ENCODE assay signal across 20 mouse cellular contexts in genomic region chr3:107619911-107620310, GRCm38 (mm10). TPM values are rescaled to one million over a fixed set of nuclear protein-coding genes. Genes with fewer than 3 reads are reported as not detected.
DNase-seq lines count a peak whose midpoint lies in the region; TF ChIP-seq lines count a peak whose summit lies in the region.
"Had no signal": no experiment of that assay in that cellular context is flagged by ENCODE, and none has a peak within 500 bp of the region (broad histone marks: within the 10 kb centered on the region; RNA-seq: fewer than 3 reads in every experiment).

No protein-coding gene starts in this region.

- H3K27me3 ChIP-seq in kidney, adult 2 months (replicated peaks; ENCODE audit: control insufficient read depth, insufficient read depth, low read length): no peaks in the 10 kb centered on the region
- H3K27me3 ChIP-seq: embryonic facial prominence, embryonic 13.5 days; forebrain, embryonic 12.5 days; heart, embryonic 13.5 days; intestine, embryonic 15.5 days had no signal

- no peak overlapping the region for H3K4me3 ChIP-seq in kidney, adult 2 months (ENCODE audit: insufficient read depth, low read depth, low read length)
- H3K4me3 ChIP-seq: embryonic facial prominence, embryonic 13.5 days; forebrain, embryonic 12.5 days; heart, adult 2 months; heart, embryonic 13.5 days; hindbrain, embryonic 10.5 days; intestine, embryonic 15.5 days had no signal

- H3K4me1 ChIP-seq in kidney, adult 2 months (ENCODE audit: control insufficient read depth, insufficient read depth, low read length): no peaks in the 10 kb centered on the region
- H3K4me1 ChIP-seq: embryonic facial prominence, embryonic 13.5 days; forebrain, embryonic 12.5 days; heart, embryonic 13.5 days; hindbrain, embryonic 10.5 days; intestine, embryonic 15.5 days had no signal

- WGBS in kidney, adult 2 months: 82% methylated on average over 6 of the region's 6 CpGs

- peaks cover 20% of the 10 kb centered on the region for H3K36me3 ChIP-seq in kidney, adult 2 months (ENCODE audit: control insufficient read depth, insufficient read depth, low read length)

- no peak overlapping the region for H3K27ac ChIP-seq in kidney, adult 2 months (ENCODE audit: insufficient read depth, low read depth, low read length)
- H3K27ac ChIP-seq: embryonic facial prominence, embryonic 13.5 days; forebrain, embryonic 12.5 days; heart, adult 2 months; heart, embryonic 13.5 days; hindbrain, embryonic 10.5 days; hindbrain, embryonic 14.5 days; intestine, embryonic 15.5 days had no signal

- no peak for TF ChIP-seq CTCF in kidney, adult 2 months (conservative IDR thresholded peaks at IDR 0.05; ENCODE audit: insufficient read depth, insufficient read length, low read depth, low read length)

- DNase-seq in cerebellum, postnatal 25 days: peak; percentile 1 to 2
- no peak for DNase-seq in cerebellum, adult 9-10 months
- DNase-seq in kidney, adult 18-20 months: peak; percentile 1
- DNase-seq in kidney, adult 2 months: no peak
- peak; percentile 13 for DNase-seq in urinary bladder, adult 2 months (ENCODE audit: low spot score)
- DNase-seq in urinary bladder, postnatal 25 days (ENCODE audit: low spot score): no peak
- DNase-seq: adrenal gland, postnatal 25 days; cerebellum, adult 8-10 months; cerebellum, postnatal 36 days; gastrocnemius, postnatal 10 days had no signal

- TF ChIP-seq POLR2A in kidney, adult 2 months (IDR thresholded peaks at IDR 0.05; ENCODE audit: low read depth, low read length): no peak

RNA-seq across cellular contexts. Expression of gene Gm10961, which starts 11.2 kb away (rescaled TPM):
- polyA plus RNA-seq in kidney, adult 2 months (2012; rRNA removed): not detected in 2 replicates
- not detected in 2 replicates for polyA plus RNA-seq in urinary bladder, adult 2 months (2012; rRNA removed)
- polyA plus RNA-seq: embryonic facial prominence, embryonic 13.5 days; forebrain, embryonic 12.5 days; forebrain, embryonic 16.5 days; frontal cortex, adult 2 months; heart, adult 2 months; heart, embryonic 13.5 days; heart, postnatal 0 days; hindbrain, embryonic 10.5 days; hindbrain, embryonic 14.5 days; intestine, embryonic 15.5 days had no signal

RNA-seq across cellular contexts. Expression of gene Strip1, which starts 11.6 kb away (rescaled TPM):
- 46.0 and 54.1 TPM in 2 replicates for polyA plus RNA-seq in kidney, adult 2 months (2012; rRNA removed)
- polyA plus RNA-seq in urinary bladder, adult 2 months (2012; rRNA removed): 33.4 and 37.7 TPM in 2 replicates

RNA-seq across cellular contexts. Expression of gene Alx3, which starts 25.1 kb away (rescaled TPM):
- polyA plus RNA-seq in kidney, adult 2 months (2012; rRNA removed): not detected in 2 replicates
- polyA plus RNA-seq in urinary bladder, adult 2 months (2012; rRNA removed): not detected in 2 replicates
- polyA plus RNA-seq: heart, adult 2 months; heart, postnatal 0 days; hindbrain, embryonic 14.5 days had no signal

Comparison
In these comparisons a context has a peak if more than half of its experiments do, and no peak if none do; other contexts are left out.
1. DNase-seq: peak in cerebellum, postnatal 25 days (2 of 2), kidney, adult 18-20 months (single experiment) and urinary bladder, adult 2 months (single experiment); none in cerebellum, adult 9-10 months (single experiment), kidney, adult 2 months (single experiment) and urinary bladder, postnatal 25 days (single experiment).